Mouse (Mus musculus): ENCODE measurements around the gene Il1a. TPM values are rescaled to one million over a fixed set of nuclear protein-coding genes. Genes with fewer than 3 reads are reported as not detected.
A peak's percentile ranks its signal among the peaks of the same experiment; 100 is the strongest.

Gene Il1a
- polyA plus RNA-seq, 1 experiment from 2014 or later, result 0.13 TPM

DNA sequence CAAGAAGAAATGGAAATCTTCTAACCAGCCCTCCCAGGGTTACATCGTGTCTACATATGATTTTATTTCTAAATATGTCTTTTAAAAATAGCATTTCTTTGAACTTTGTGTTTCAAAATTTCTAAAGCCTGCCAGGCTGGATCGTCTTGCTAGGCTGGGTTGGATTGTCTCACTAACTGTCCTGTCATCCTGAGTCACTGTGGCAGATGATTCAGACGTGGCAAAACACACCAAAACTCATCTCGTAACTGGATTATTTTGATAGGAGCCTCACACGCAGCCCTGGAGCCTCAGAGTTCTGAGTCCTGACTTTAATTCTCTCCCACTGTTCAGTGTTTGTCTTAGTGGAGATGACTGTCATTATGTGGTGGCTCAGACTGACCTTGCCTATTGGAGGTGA lies 46.7 kb downstream of the Il1a start:
- H3K4me3 ChIP-seq, result no peak overlapping the region
- no peak overlapping the region for H3K27ac ChIP-seq (replicated peaks)
- WGBS, result 64% methylated on average over 5 of the region's 5 CpGs
- H3K4me1 ChIP-seq, result peaks cover 5% of the 10 kb centered on the region; the same call in 1 of the 2 replicates
- H3K9ac ChIP-seq, result no peak overlapping the region
- H3K9me3 ChIP-seq, result no peaks in the 10 kb centered on the region
- 0 out of 2 replicates have a peak, but pooled peaks cover 4% of the 10 kb centered on the region for H3K27me3 ChIP-seq (replicated peaks)
- ATAC-seq (ENCODE audit: extremely low read depth, insufficient number of reproducible peaks, low FRiP score, low TSS enrichment), result no peak
- H3K36me3 ChIP-seq, result peaks cover 21% of the 10 kb centered on the region
- H3K4me2 ChIP-seq, result no peak overlapping the region

DNA sequence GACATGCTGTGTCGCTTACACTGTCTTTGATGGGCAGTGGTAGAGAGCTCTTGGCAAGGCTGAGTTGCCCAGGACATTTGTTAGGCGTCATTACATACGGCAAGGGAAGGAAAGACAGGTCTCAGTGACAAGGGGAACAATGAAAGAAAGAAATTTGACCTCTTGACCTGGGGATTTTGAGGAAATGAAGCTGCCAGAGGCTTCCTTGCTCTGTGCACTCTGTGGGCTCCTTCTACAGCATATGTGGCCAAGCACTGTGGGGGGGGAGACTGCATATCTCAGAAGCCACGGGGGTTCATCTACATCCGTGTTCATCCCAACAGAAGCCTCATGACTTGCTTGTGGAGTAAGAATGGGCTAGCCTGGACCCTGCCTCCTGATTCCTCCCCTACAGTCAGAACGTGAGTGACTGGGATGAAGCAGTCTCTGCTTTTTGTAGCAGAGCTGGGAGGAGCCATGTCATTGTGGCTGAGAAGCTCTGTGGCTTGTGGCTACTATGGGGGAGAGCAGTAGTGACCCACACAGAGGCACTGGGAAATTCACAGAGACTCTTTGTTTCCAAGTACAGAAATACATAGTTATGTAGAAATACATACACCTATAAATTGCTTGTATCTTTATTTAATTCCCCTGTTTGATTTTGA lies 48.5 kb downstream of the Il1a start:
- Histone ChIP-seq H3K36me3 (peaks cover 3% of the 10 kb centered on the region), H3K27ac (replicated peaks) (no peak overlapping the region), H3K27me3 (replicated peaks) (0 out of 2 replicates have a peak, but pooled peaks cover 4% of the 10 kb centered on the region), H3K4me3 (no peak overlapping the region), H3K9ac (no peak overlapping the region), H3K9me3 (no peaks in the 10 kb centered on the region), H3K4me1 (peaks cover 5% of the 10 kb centered on the region; the same call in 1 of the 2 replicates), H3K4me2 (no peak overlapping the region)
- ATAC-seq (ENCODE audit: extremely low read depth, insufficient number of reproducible peaks, low FRiP score, low TSS enrichment), result no peak
- WGBS, result 49% methylated on average over 6 of the region's 6 CpGs

DNA sequence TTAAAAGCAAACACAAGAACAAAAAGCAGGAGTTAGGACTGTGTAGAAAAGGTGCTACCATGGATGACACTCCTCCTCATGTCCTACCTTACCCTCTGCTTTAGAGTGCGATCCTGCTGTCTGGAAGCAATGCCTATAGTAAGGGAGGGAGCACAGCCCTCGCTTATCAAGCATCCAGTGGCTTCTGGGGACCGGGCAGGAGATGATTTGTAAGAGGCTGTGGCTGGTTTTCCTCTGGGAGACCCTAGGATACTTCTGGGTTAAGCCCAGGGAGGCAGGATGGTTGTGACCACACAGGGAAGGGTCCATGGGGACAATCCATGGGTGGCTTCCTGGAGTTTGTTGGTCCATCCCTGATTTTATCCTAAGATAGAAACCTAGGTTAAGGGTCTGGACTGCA lies 49.1 kb downstream of the Il1a start:
- Histone ChIP-seq H3K9ac (no peak overlapping the region), H3K4me2 (no peak overlapping the region), H3K4me1 (peaks cover 5% of the 10 kb centered on the region; the same call in 1 of the 2 replicates), H3K27ac (replicated peaks) (no peak overlapping the region), H3K4me3 (no peak overlapping the region), H3K27me3 (replicated peaks) (0 out of 2 replicates have a peak, but pooled peaks cover 4% of the 10 kb centered on the region), H3K9me3 (no peaks in the 10 kb centered on the region), H3K36me3 (no peaks in the 10 kb centered on the region)
- no peak for ATAC-seq (ENCODE audit: extremely low read depth, insufficient number of reproducible peaks, low FRiP score, low TSS enrichment)
- 61% methylated on average over 3 of the region's 3 CpGs for WGBS

DNA sequence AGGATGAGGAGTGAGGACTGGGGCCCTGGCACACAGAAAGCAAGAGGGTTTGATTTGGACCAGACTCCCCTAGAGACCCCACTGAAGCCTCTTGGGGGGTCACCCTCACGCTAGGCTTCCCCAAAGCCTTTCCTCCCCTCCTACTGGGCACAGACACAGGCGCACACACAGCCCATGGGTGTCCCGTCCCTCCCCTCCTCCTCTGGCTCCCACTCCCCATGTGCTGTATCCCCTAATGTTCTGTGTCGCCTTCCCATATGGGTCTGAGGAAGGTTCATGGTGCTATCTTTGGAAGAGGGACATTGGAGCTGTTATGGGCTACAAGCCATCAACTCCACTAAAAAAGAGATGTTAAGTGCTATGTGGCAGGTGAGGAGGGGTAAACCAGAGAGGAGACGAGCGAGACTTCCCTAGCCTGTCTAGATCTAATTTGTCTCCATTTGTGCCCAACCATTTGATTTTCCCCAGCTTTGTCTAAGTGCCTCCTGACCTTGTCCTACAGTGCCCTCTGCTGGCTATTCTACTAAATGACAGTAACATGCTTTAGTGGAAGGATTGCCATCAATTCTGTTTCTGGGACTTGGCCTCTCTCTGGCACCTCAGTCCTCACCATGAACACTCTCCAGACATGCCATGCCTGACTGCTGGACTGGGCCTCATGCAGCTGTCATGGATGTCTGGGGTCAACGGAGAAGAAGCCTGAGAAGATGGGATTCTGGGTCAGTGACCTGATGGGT lies 51.1 kb downstream of the Il1a start:
- Histone ChIP-seq H3K4me1 (peaks cover 5% of the 10 kb centered on the region; the same call in 1 of the 2 replicates), H3K36me3 (no peaks in the 10 kb centered on the region), H3K27me3 (replicated peaks) (0 out of 2 replicates have a peak, but pooled peaks cover 4% of the 10 kb centered on the region), H3K27ac (replicated peaks) (no peak overlapping the region), H3K4me3 (no peak overlapping the region), H3K9ac (0 out of 2 replicates have a peak overlapping the region, but pooled peaks have one; percentile 17), H3K4me2 (peak overlapping the region; percentile 15; the same call in 1 of the 2 replicates), H3K9me3 (no peaks in the 10 kb centered on the region)
- 26% methylated on average over 7 of the region's 7 CpGs for WGBS
- ATAC-seq (ENCODE audit: extremely low read depth, insufficient number of reproducible peaks, low FRiP score, low TSS enrichment), result no peak

DNA sequence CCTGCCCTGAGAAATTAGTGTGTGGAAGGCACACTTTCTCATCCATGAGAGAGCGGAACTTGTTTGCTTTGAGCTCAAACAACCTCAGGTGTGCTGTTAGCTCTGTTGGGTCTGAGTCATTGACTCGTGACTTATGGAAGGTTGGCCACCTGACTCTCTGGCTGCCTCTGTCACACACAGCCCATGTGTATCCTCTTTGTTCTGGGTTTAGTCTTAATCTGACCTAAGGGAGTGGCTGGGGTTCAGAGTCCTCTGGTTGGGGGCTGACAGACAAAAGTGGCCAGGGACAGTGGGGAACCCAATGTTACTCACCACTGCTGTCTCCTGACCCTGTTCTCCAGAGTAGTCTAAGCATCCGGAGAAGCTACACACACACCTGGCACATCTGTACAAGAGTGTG lies 51.7 kb downstream of the Il1a start:
- H3K4me3 ChIP-seq, result no peak overlapping the region
- peaks cover 5% of the 10 kb centered on the region; the same call in 1 of the 2 replicates for H3K4me1 ChIP-seq
- H3K27ac ChIP-seq (replicated peaks), result no peak overlapping the region
- no peak for ATAC-seq (ENCODE audit: extremely low read depth, insufficient number of reproducible peaks, low FRiP score, low TSS enrichment)
- no peaks in the 10 kb centered on the region for H3K9me3 ChIP-seq
- WGBS, result 83% methylated on average over 3 of the region's 3 CpGs
- 0 out of 2 replicates have a peak, but pooled peaks cover 4% of the 10 kb centered on the region for H3K27me3 ChIP-seq (replicated peaks)
- no peak overlapping the region for H3K9ac ChIP-seq
- no peak overlapping the region for H3K4me2 ChIP-seq
- H3K36me3 ChIP-seq, result no peaks in the 10 kb centered on the region

DNA sequence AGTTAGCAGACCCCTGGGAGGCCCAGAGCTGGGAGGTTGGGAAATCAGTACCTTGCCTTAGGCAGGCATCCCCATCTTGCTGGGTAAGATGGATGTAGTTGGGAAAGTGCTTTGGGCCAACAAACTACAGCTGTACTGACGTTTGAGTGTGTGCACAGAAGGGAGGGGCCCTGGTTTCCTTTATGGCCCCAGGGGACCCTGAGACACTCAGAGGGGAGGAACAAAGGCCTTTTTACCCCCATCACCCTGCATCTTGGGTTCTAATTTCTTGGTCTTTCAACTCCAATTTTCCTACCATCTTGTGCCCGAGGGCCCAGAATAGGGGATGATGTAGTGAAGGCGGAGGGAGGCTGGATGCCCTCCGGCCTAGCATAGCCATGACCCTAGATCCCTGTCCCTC lies 53.8 kb downstream of the Il1a start:
- 0 out of 2 replicates have a peak, but pooled peaks cover under 1% of the 10 kb centered on the region for H3K27me3 ChIP-seq (replicated peaks)
- H3K27ac ChIP-seq (replicated peaks), result no peak overlapping the region
- H3K36me3 ChIP-seq, result no peaks in the 10 kb centered on the region
- WGBS, result 81% methylated on average over 4 of the region's 4 CpGs
- no peak overlapping the region for H3K4me3 ChIP-seq
- no peak overlapping the region for H3K4me2 ChIP-seq
- no peak overlapping the region for H3K9ac ChIP-seq
- H3K4me1 ChIP-seq, result peaks cover 5% of the 10 kb centered on the region; the same call in 1 of the 2 replicates
- no peaks in the 10 kb centered on the region for H3K9me3 ChIP-seq
- no peak for ATAC-seq (ENCODE audit: extremely low read depth, insufficient number of reproducible peaks, low FRiP score, low TSS enrichment)

DNA sequence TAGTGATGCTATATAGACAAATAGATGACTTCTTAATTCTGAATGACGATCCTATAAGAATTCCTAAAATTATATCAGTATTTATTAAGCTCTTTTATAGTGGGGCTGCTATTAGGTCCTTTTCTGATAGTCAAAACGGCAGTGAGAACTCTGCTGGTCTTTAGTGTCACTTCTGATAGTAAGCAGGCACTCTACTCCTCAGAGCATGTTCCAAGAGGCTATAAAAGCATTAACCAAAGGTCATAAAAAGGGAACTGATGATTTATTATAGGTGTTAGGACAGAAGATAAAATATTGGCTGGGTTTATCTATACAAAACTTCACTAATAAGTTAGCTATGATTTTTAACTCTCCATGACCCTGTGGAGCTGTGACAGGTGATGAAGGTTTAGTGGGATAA lies 55.7 kb downstream of the Il1a start:
- Histone ChIP-seq H3K36me3 (no peaks in the 10 kb centered on the region), H3K9ac (no peak overlapping the region), H3K4me2 (no peak overlapping the region), H3K9me3 (no peaks in the 10 kb centered on the region), H3K27ac (replicated peaks) (no peak overlapping the region), H3K27me3 (replicated peaks) (no peaks in the 10 kb centered on the region), H3K4me1 (peaks cover 5% of the 10 kb centered on the region; the same call in 1 of the 2 replicates), H3K4me3 (no peak overlapping the region)
- ATAC-seq (ENCODE audit: extremely low read depth, insufficient number of reproducible peaks, low FRiP score, low TSS enrichment), result no peak
- WGBS, result 49% methylated on average over 2 of the region's 2 CpGs

DNA sequence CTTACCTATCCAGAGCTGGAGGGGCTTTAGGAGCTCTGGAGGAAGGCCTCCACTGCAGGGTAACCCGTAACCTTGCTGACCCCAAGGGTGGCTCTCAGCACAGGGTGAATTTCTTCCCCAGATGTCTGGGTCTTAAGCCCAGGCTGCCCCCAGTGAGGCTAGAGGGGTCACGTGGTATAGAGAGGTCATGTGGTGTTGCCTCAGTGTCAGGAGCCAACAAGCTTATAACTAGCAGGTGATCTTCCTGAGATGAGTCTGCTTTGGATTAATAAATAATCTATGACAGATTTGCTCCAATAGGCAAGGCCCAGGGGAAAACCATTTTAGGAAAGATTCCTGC lies 56.2 kb downstream of the Il1a start:
- 75% methylated on average over 2 of the region's 2 CpGs for WGBS
- H3K27me3 ChIP-seq (replicated peaks), result no peaks in the 10 kb centered on the region

DNA sequence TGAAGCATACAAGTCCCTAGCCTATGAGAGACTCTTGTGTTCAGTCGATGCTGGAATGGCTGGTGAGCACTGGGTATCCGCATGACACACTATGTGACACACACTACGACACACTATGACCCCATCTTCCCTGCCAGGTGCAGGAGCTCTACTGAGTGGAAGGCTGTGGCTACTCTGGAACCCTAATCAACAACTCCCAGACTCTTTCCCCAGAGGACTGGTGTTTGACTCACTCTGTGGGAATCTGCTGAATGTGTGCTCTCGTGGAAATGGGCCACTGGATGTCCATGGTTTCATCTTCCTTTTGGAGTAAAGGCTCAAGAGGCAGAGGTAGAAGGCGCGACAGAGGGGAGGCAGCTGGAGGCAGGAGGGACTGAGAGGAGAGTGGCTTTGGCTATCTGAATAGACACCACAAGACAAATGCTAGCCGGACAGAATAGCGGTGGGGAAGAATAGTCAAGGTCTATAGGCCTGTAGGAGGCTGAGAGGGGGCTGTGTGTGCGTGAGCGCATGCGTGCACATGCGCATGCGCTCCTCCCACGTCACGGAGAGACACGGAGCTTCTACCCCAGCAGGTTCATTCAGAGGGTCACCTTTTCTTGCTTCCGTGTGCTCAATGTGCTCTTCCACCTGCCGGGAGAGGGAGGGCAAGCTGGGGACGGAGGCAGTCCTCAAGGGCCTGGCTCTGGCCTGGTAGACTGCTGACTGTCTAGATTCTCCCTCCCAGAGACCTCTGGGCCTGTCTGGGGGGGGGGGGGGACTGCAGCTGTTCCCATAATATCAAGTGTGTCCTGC lies 56.7 kb downstream of the Il1a start:
- WGBS, result 82% methylated on average over 19 of the region's 19 CpGs
- Histone ChIP-seq H3K9ac (no peak overlapping the region), H3K36me3 (no peaks in the 10 kb centered on the region), H3K4me2 (no peak overlapping the region), H3K4me3 (no peak overlapping the region), H3K4me1 (peaks cover 2% of the 10 kb centered on the region), H3K27ac (replicated peaks) (no peak overlapping the region), H3K9me3 (no peaks in the 10 kb centered on the region), H3K27me3 (replicated peaks) (no peaks in the 10 kb centered on the region)
- ATAC-seq (ENCODE audit: extremely low read depth, insufficient number of reproducible peaks, low FRiP score, low TSS enrichment), result no peak

More for the DNA sequence above, 56.2 kb downstream of the Il1a start:
- Histone ChIP-seq H3K9ac (no peak overlapping the region), H3K4me3 (no peak overlapping the region), H3K27ac (replicated peaks) (no peak overlapping the region), H3K4me1 (peaks cover 4% of the 10 kb centered on the region; the same call in 1 of the 2 replicates), H3K4me2 (no peak overlapping the region), H3K9me3 (no peaks in the 10 kb centered on the region), H3K36me3 (no peaks in the 10 kb centered on the region)
- ATAC-seq (ENCODE audit: extremely low read depth, insufficient number of reproducible peaks, low FRiP score, low TSS enrichment), result no peak
